Mouse (Mus musculus): ENCODE measurements around the gene Safb2.

The Safb2 gene

DNA sequence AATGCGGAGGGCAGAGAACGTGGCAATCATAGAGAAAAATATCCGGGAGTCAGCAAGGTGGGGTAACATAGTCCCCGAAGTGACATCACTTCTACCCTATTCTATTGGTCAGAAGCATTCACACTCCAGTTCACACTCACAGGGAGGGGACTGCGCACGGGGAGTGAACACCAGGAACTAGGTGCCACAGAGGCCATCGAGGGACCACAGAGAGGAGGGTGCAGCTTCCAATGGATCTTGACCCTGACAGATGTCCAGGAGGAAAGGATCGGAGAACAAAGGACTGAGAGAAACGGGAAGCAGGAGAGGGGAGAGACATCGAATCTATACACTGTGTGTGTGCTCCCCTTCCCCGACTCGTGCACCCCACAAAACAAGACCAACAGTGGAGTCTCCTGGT is 69.5 kb downstream of the Safb2 start:
- TF ChIP-seq GATA4 (IDR thresholded peaks at IDR 0.05; ENCODE audit: insufficient replicate concordance, low read length), result no peak

GRCm38 (mm10) chr17:56514330-56514729 is 70.1 kb downstream of the Safb2 start:
- TF ChIP-seq GATA4 (IDR thresholded peaks at IDR 0.05; ENCODE audit: insufficient replicate concordance, low read length), result no peak

DNA sequence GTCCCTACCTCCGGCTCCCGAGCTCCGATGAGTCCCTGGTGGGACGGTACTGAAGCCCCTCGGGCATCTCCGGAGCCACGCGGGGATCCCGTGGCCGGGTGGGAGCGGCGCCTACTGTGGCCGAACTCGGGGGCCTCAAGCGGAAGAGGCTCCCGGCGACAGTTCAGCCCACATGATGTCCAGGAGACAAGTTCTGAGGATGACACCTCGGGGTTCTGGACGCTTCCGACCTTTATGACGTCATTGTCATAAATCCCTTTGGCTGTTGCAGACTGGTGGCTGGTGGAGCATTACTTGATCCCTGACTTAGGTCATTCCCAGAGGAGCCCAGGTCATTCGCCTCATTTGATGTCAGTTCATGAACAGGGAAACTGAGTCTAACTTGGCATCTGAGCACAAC is 72.1 kb downstream of the Safb2 start, which contains the start of gene Znrf4:
Gene Znrf4, minus strand, starts transcription at position 122 of the 400 bp plus-strand sequence.
- no peak for TF ChIP-seq GATA4 (IDR thresholded peaks at IDR 0.05; ENCODE audit: insufficient replicate concordance, low read length)

DNA sequence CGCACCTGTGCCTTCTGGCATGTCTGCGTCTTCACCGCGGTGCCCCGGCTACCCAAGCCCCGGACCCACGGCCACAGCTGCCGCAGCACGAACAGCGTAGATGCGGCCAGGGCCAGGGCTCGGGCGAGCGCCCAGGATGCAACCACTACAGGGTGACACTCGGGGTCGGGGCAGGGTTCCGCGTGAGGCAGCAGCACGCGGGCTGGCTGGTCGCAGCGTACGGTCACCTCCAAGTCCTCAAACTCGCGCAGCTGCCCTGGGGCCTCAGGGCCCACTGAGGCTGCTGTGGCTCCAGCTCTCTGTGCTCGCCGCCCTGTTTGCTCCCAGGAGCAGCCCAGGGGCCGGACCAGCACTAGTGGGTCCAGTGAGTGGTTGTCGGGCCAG is 72.7 kb downstream of the Safb2 start:
- no peak for TF ChIP-seq GATA4 (IDR thresholded peaks at IDR 0.05; ENCODE audit: insufficient replicate concordance, low read length)

GRCm38 (mm10) chr17:56510970-56511706 is 73.2 kb downstream of the Safb2 start:
- no peak for TF ChIP-seq GATA4 (IDR thresholded peaks at IDR 0.05; ENCODE audit: insufficient replicate concordance, low read length)

All from liver, adult (tissue).